Mouse (Mus musculus) megakaryocyte-erythroid progenitor cell, adult 5-6 weeks (primary cell): ENCODE data around the gene Tspan13. TPM values are rescaled to one million over a fixed set of nuclear protein-coding genes. Genes with fewer than 3 reads are reported as not detected.

Experiments
- ATAC-seq: replicated peaks from 2 replicates; pipeline ENCODE4 v1.8.0; 2016; ENCODE audit warnings: mild to moderate bottlenecking, inconsistent platforms; ENCODE audit not compliant: severe bottlenecking, poor library complexity, low FRiP score, low TSS enrichment
- total RNA-seq, 2 experiments: library from RNA; stranded (forward) in 1 of 2; stranded (reverse) in 1 of 2; fragments of 200-1000, 215-1000 nt in 1 of 2; fragments of >200 nt in 1 of 2; fragmentation: Nextera tagmentation in 1 of 2; gene quantifications; 2 replicates each; pipeline ENCODE4 v1.2.3; 2014 to 2017

The Tspan13 gene
- total RNA-seq, 2 experiments from 2014 or later, result 126 to 141 TPM

- no peak for ATAC-seq
Measured at GRCm38 (mm10) chr12:36036121-36036520, 6.2 kb downstream of the Tspan13 start.

- no peak for ATAC-seq
Measured at GRCm38 (mm10) chr12:36035501-36035900, 6.8 kb downstream of the Tspan13 start.

- ATAC-seq, result no peak
Measured at GRCm38 (mm10) chr12:36032419-36032818, 9.9 kb downstream of the Tspan13 start.

- ATAC-seq, result peak; percentile 59
Measured at GRCm38 (mm10) chr12:36030660-36031363, 11.5 kb downstream of the Tspan13 start.

GRCm38 (mm10) chr12:36029687-36030086 lies 12.6 kb downstream of the Tspan13 start:
- no peak for ATAC-seq

- no peak for ATAC-seq
Measured at GRCm38 (mm10) chr12:36028968-36029645, 13.2 kb downstream of the Tspan13 start.

- no peak for ATAC-seq
Measured at GRCm38 (mm10) chr12:36027171-36027570, 15.1 kb downstream of the Tspan13 start.

- ATAC-seq, result no peak
Measured at GRCm38 (mm10) chr12:36026126-36026525, 16.2 kb downstream of the Tspan13 start.

- ATAC-seq, result no peak
Measured at GRCm38 (mm10) chr12:36020710-36021109, 21.6 kb downstream of the Tspan13 start.

- no peak for ATAC-seq
Measured at GRCm38 (mm10) chr12:36020081-36020480, 22.2 kb downstream of the Tspan13 start.

- ATAC-seq, result no peak; the same call in 1 of the 2 replicates
Measured at GRCm38 (mm10) chr12:36019572-36019971, 22.7 kb downstream of the Tspan13 start.

GRCm38 (mm10) chr12:36017791-36018190 lies 24.5 kb downstream of the Tspan13 start:
- ATAC-seq, result no peak

GRCm38 (mm10) chr12:36013216-36013910 lies 28.9 kb downstream of the Tspan13 start:
- no peak for ATAC-seq

GRCm38 (mm10) chr12:36008364-36009047 lies 33.8 kb downstream of the Tspan13 start:
- ATAC-seq, result no peak

- ATAC-seq, result no peak
Measured at GRCm38 (mm10) chr12:36007581-36007980, 34.7 kb downstream of the Tspan13 start.

- ATAC-seq, result no peak
Measured at GRCm38 (mm10) chr12:36004714-36005113, 37.6 kb downstream of the Tspan13 start.

- peak; percentile 76 for ATAC-seq
Measured at GRCm38 (mm10) chr12:35995799-35996198, 46.5 kb downstream of the Tspan13 start.

- no peak for ATAC-seq
Measured at GRCm38 (mm10) chr12:35994098-35994497, 48.2 kb downstream of the Tspan13 start.

GRCm38 (mm10) chr12:35993583-35993982 lies 48.7 kb downstream of the Tspan13 start:
- ATAC-seq, result no peak

GRCm38 (mm10) chr12:35992711-35993110 lies 49.6 kb downstream of the Tspan13 start, which contains the start of gene Agr2:
Gene Agr2 (plus strand): TSS chr12:35992907.
- no peak for ATAC-seq
